Mouse (Mus musculus): ENCODE results near the gene Ccdc167. TPM values are rescaled to one million over a fixed set of nuclear protein-coding genes. Genes with fewer than 3 reads are reported as not detected.
A peak's percentile ranks its signal among the peaks of the same experiment; 100 is the strongest.

Gene Ccdc167
- polyA plus RNA-seq (2016; fragmentation: Nextera tagmentation; extraction: Ambion mirVana), result 9.8 and 10.8 TPM in 2 replicates

DNA sequence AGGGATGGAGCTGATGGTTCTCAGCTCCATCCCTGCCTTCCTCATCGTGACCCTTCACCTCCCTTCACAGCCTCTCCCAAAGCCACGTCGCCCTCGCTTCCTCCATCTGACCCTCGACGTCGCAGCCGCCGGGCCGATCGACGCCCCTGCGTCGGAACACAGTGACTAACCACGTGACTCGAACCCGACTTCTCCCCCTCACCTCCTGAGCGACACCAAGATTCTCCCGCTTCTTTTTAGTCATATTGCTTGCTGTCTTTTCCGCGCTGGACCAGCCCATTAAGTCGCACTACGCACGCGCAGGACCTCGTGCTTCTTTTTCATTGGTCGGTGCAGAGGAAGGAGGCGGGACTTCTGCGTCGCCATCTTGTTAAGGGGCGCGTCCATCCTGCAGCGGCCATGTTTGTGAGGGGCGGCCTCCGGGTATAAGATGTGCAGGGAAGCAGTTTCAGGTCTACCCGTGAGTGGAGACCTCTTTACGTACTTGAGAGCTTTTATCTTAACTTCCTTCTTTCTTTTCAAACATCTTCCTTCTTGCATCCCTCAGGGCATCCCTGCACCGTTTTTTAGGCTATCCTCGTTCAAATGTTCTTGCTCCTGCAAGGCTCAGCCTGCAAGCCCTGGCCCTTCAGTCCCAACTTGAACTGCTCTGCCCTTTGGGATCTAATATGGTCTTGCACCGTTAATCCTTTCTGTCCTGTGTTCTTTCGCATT is at the start of gene Ccdc167:
Gene Ccdc167 (minus strand): TSS at position 313 of the 714 bp plus-strand sequence.
- WGBS (ENCODE audit: insufficient replicate concordance), result 4% methylated on average over 41 of the region's 41 CpGs

DNA sequence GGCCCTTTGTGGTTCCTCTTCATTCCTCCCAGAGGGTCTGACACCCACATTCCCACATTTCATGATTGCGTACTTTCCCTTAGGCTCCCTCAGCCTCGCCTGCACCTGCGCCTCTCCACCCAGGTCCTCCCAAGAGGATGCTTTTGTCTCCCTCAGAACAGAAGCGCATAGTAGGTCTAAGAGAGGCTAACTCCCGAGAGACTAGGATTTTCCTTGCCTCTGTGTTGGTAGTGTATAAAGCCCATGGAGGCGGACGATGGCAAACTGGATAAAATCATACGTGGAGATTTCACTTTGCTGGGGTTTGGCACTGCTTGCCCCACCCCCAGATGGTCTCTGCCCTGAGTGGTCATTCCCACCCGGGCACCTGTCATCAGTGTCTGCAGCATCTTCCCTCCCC is 48.5 kb upstream of the Ccdc167 start:
- Histone ChIP-seq H3K36me3 (no peaks in the 10 kb centered on the region), H3K9ac (no peak overlapping the region), H3K9me3 (replicated peaks) (no peaks in the 10 kb centered on the region), H3K27ac (no peak overlapping the region), H3K4me2 (no peak overlapping the region), H3K27me3 (replicated peaks) (no peaks in the 10 kb centered on the region; the same call in 1 of the 2 replicates), H3K4me3 (no peak overlapping the region), H3K4me1 (peaks cover 9% of the 10 kb centered on the region)
- no peak for ATAC-seq
- WGBS (ENCODE audit: insufficient replicate concordance), result 70% methylated on average over 9 of the region's 9 CpGs

More for the DNA sequence above, at the start of gene Ccdc167:
- peak within 1 kb of the TSS; percentile 62 for H3K9ac ChIP-seq
- H3K9me3 ChIP-seq (replicated peaks), result no peaks in the 10 kb centered on the region
- H3K4me1 ChIP-seq, result peaks cover 30% of the 10 kb centered on the region
- peak; percentile 92 for ATAC-seq
- H3K4me3 ChIP-seq, result peak within 1 kb of the TSS; percentile 62
- H3K36me3 ChIP-seq, result peaks cover 8% of the 10 kb centered on the region
- H3K27me3 ChIP-seq (replicated peaks), result peaks cover 4% of the 10 kb centered on the region; the same call in 1 of the 2 replicates
- peak within 1 kb of the TSS; percentile 70 for H3K4me2 ChIP-seq
- peak within 1 kb of the TSS; percentile 41 for H3K27ac ChIP-seq

DNA sequence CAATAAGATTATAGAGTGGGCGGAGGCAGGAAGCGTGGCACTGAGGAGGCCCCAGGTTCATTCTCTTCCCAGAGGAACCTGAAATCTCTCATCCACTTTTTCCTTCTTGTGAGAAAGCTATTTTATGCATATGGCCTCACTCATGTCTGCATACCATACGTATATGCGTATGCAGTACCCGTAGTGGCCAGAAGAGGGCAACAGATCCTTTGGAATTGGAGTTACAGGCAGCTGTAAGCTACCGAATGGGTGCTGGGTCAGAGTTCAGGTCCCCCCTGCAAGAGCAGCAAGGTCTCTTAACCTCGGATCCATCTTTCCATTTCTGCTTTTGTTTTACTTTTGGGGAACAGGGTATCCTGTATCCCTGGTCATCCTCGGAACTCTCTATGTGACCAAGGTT is 45.7 kb upstream of the Ccdc167 start:
- Histone ChIP-seq H3K9me3 (replicated peaks) (no peaks in the 10 kb centered on the region), H3K9ac (no peak overlapping the region), H3K36me3 (no peaks in the 10 kb centered on the region), H3K4me2 (no peak overlapping the region), H3K4me3 (no peak overlapping the region), H3K27ac (no peak overlapping the region), H3K27me3 (replicated peaks) (no peaks in the 10 kb centered on the region; the same call in 1 of the 2 replicates), H3K4me1 (no peaks in the 10 kb centered on the region)
- no peak for ATAC-seq
- 55% methylated on average over 8 of the region's 8 CpGs for WGBS (ENCODE audit: insufficient replicate concordance)

DNA sequence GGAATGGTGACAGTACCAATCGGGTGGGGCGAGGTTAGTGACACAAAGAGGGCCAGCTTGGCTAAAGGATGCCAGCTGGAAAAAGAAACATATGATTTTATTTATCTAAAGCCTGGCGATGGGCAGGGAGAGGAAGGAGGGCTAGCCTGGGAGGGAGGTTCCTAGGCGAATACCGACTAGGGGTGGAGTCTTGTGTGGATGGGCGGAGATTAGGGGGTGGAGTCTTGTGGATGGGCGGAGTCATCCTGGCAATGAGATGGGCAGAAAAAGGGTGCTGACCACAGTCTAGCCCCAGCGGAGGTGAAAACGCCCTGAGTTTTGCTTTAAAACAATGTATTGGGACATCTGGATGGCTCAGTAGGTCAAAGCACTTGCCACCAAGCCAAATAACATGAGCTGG is 45.1 kb upstream of the Ccdc167 start:
- Histone ChIP-seq H3K27me3 (replicated peaks) (no peaks in the 10 kb centered on the region; the same call in 1 of the 2 replicates), H3K9me3 (replicated peaks) (no peaks in the 10 kb centered on the region), H3K4me2 (no peak overlapping the region), H3K27ac (no peak overlapping the region), H3K4me1 (no peaks in the 10 kb centered on the region), H3K4me3 (no peak overlapping the region), H3K36me3 (no peaks in the 10 kb centered on the region), H3K9ac (no peak overlapping the region)
- ATAC-seq, result no peak
- WGBS (ENCODE audit: insufficient replicate concordance), result 53% methylated on average over 9 of the region's 9 CpGs

DNA sequence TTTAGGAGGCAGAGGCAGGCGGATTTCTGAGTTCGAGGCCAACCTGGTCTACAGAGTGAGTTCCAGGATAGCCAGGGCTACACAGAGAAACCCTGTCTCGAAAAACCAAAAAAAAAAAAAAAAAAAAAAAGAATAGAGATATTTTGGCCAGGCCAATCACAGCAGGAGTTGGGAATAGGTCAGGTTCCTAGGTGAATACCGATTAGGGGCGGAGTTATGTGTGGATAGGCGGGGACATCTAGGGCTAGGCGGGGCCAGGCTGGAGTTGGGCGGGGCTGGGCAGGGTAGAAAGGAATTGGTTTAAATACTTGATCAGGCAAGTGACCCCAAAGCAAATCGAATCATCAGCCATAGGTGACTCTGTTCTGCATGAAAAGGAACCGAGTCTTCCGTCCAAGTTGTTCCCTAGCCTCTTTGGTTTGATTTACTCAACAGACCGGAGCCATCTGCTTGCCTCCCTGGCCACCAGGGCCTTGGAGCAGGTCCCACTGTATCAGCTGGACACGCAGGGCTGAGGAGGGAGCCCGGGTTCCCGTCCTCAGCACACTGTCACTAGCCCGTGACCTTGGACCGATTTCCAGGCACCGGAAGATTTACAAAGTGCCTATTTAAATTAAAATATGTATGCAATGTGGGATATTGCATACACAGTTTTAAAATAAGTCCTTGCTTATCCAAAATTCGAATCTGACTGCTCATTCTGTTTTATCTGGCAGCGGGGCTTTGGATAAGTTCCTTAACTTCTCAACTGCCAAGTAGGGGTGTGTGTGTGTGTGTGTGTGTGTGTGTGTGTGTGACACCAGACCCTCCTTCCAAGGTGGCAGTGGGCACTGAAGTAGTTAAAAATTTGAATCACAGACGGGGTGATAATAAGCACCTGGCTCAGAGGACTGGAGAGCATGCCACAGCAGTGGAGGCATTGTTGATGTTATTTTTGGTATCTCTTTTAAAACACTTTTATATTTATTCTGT is 43.8 kb upstream of the Ccdc167 start:
- no peaks in the 10 kb centered on the region for H3K36me3 ChIP-seq
- H3K27me3 ChIP-seq (replicated peaks), result no peaks in the 10 kb centered on the region; the same call in 1 of the 2 replicates
- H3K9me3 ChIP-seq (replicated peaks), result no peaks in the 10 kb centered on the region
- no peak for ATAC-seq
- H3K9ac ChIP-seq, result no peak overlapping the region
- 71% methylated on average over 21 of the region's 21 CpGs for WGBS (ENCODE audit: insufficient replicate concordance)
- no peaks in the 10 kb centered on the region for H3K4me1 ChIP-seq
- H3K4me3 ChIP-seq, result no peak overlapping the region
- H3K4me2 ChIP-seq, result no peak overlapping the region
- H3K27ac ChIP-seq, result no peak overlapping the region

DNA sequence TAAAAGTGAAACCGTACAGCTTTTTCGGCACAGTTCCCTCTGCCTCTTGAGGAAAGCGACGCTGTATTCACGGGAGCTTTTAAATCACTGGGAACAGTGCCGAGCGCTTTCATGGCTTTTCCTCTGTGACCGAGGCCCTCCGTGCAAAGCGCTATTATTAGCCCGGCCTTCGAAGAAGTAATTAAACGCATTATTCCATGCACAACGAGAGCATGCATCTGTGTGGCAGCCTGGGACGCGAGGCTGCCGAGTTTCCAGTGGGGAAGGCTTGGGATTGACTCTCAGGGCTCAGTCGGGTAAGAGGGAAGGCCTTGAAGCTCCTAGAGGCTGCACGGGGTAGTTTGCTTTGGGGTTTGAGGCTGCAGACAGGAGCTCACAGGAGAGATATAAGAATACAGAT is 43.1 kb upstream of the Ccdc167 start:
- Histone ChIP-seq H3K4me2 (no peak overlapping the region), H3K27me3 (replicated peaks) (no peaks in the 10 kb centered on the region; the same call in 1 of the 2 replicates), H3K36me3 (no peaks in the 10 kb centered on the region), H3K4me1 (no peaks in the 10 kb centered on the region), H3K27ac (no peak overlapping the region), H3K9ac (no peak overlapping the region), H3K4me3 (no peak overlapping the region), H3K9me3 (replicated peaks) (no peaks in the 10 kb centered on the region)
- ATAC-seq, result no peak
- 75% methylated on average over 19 of the region's 19 CpGs for WGBS (ENCODE audit: insufficient replicate concordance)

DNA sequence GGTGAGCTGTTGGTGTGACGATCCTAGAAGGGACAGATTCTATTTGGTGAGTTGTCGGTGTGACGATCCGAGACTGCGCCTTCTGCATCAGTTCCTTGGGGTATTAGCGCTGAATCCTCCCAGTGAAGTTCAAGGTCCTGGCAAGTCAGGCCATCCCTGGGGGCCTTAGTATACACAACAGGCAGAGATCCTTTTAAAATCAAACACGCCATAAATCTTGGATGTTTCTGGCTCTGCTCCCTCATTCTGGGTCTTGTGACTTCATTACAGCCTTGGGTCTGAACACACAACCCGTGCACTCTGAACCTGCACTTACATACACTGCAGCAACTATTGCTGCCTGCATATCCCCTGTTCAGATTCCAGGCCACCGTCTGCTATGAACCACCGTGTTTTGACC is 39.5 kb upstream of the Ccdc167 start:
- 80% methylated on average over 10 of the region's 10 CpGs for WGBS (ENCODE audit: insufficient replicate concordance)
- Histone ChIP-seq H3K27me3 (replicated peaks) (peaks cover 10% of the 10 kb centered on the region), H3K9me3 (replicated peaks) (no peaks in the 10 kb centered on the region), H3K4me3 (no peak overlapping the region), H3K4me2 (no peak overlapping the region), H3K4me1 (no peaks in the 10 kb centered on the region), H3K9ac (no peak overlapping the region), H3K36me3 (no peaks in the 10 kb centered on the region), H3K27ac (no peak overlapping the region)
- no peak for ATAC-seq

DNA sequence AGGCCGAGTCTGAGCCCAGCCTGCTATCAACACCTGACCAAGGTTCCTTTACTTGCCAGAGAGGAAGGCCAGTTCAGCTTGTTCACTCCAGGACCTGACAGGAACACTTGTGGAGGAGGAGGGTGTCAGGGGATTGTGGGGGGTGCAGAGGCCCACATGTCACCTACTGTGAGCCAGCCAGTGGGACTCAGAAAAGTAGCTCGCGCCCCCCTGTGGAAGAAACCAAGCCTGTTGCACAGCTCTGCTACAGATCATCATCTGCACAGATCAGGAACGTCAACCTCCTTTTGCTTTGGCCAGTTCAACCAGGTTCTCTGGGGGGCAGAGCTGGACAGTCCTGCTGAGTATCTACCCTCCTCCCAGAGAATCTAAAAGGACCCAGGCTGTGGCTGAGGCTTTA is 37.7 kb upstream of the Ccdc167 start:
- Histone ChIP-seq H3K9me3 (replicated peaks) (no peaks in the 10 kb centered on the region), H3K4me3 (no peak overlapping the region), H3K27me3 (replicated peaks) (peaks cover 28% of the 10 kb centered on the region), H3K36me3 (no peaks in the 10 kb centered on the region), H3K4me1 (no peaks in the 10 kb centered on the region), H3K9ac (no peak overlapping the region), H3K27ac (no peak overlapping the region), H3K4me2 (no peak overlapping the region)
- ATAC-seq, result no peak
- WGBS (ENCODE audit: insufficient replicate concordance), result 45% methylated on average over 4 of the region's 4 CpGs

DNA sequence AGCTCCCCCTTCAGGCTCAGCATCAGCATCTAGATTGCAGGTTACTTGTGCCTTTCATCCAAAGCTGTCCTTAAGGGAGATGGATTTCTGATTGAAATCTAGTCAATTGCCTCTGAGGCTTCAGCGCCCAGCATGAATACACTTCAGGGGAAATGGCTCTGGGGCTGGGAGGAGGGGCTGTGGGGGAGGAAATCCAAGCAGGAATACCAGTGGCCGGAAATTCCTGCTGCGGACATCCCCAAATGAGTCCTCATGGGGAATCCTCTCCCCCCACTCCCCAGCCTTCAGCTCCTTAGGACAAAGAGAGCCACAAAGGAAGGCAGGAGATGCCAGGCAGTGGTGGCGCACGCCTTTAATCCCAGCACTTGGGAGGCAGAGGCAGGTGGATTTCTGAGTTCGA is 30.6 kb upstream of the Ccdc167 start:
- Histone ChIP-seq H3K9ac (no peak overlapping the region), H3K27ac (no peak overlapping the region), H3K9me3 (replicated peaks) (no peaks in the 10 kb centered on the region), H3K36me3 (no peaks in the 10 kb centered on the region), H3K4me1 (no peaks in the 10 kb centered on the region), H3K4me2 (no peak overlapping the region), H3K4me3 (no peak overlapping the region), H3K27me3 (replicated peaks) (peaks cover 84% of the 10 kb centered on the region)
- WGBS (ENCODE audit: insufficient replicate concordance), result 58% methylated on average over 6 of the region's 6 CpGs
- ATAC-seq, result no peak

DNA sequence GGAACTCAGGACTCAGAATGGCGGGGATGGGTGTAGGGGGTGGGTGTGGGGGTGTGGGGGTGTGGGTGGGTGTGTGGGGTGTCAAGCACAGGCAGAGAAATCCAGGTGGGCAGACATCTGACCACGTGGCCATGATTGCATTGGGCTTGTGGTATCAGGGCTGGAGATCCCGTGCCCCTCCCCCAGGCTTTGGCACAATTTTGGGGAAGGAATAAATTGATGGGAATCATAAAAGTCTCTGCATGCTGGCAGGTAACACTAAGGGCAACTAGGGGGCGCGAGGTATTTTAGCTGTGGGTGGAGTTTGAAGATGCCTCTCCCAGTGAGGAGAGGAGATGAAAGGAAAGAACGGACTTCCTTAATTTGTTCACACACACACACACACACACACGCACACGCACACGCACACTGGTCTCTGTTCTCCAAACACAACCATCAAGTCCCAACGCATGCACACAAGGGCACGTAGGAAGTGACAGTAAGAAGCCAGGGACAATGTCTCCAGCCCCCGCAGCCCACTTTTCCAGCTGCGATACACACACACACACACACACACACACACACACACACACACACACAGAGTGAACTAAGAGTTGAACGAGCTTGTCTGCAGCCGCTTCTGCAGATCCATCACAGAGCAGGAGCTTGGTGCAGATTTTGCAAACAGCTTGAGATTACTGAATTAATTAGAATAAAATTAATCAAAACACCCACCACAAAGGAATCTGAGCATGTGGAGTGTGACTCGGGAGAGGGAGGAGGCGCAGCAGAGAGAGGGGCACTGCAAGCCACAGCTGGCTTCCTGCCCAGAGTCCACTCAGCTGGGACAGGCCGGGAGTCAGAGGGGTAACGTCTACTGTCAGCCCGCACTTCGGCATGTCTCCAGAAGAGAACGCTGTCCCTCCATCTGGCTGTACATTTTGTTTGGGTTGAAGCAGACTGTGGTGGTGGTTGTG is 21.3 kb upstream of the Ccdc167 start:
- Histone ChIP-seq H3K27me3 (replicated peaks) (peaks cover 55% of the 10 kb centered on the region), H3K4me2 (no peak overlapping the region), H3K9ac (no peak overlapping the region), H3K36me3 (no peaks in the 10 kb centered on the region), H3K4me1 (peaks cover 13% of the 10 kb centered on the region), H3K27ac (no peak overlapping the region), H3K4me3 (no peak overlapping the region), H3K9me3 (replicated peaks) (no peaks in the 10 kb centered on the region)
- ATAC-seq, result no peak
- 39% methylated on average over 22 of the region's 22 CpGs for WGBS (ENCODE audit: insufficient replicate concordance)

DNA sequence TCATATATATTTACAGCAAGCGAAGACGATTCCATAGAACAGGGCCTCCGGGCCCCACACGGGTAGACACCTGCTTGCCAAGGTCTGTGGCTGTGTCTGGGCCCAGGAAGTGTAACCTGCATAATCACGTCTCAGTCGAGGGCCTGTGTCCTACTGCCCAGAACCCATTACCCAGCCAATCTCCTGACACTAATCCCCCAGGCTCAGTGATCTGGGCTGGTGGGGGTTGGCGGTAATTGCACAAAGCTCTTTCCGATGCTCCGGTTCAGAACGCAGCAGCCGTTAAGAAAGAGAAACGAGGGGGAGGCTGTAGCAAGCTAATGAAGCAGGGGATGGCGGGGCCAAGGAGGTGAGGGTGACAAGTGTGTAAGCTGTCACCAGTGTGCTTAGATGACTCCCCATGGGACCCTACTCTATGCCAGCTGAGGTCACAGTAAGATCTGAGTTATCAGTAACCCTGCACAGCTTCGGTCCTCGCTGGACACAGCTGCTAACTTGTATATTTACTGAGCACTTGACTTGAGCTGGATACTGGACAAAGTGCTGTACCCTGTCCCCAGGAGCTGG is 19.7 kb upstream of the Ccdc167 start:
- Histone ChIP-seq H3K27me3 (replicated peaks) (peaks cover 39% of the 10 kb centered on the region), H3K4me1 (peaks cover 23% of the 10 kb centered on the region), H3K27ac (no peak overlapping the region), H3K9me3 (replicated peaks) (no peaks in the 10 kb centered on the region), H3K4me2 (no peak overlapping the region), H3K36me3 (no peaks in the 10 kb centered on the region), H3K4me3 (no peak overlapping the region), H3K9ac (no peak overlapping the region)
- no peak for ATAC-seq
- WGBS (ENCODE audit: insufficient replicate concordance), result 68% methylated on average over 15 of the region's 15 CpGs
